Mouse (Mus musculus): Measurements from ENCODE around the gene Mest.

Gene Mest

DNA sequence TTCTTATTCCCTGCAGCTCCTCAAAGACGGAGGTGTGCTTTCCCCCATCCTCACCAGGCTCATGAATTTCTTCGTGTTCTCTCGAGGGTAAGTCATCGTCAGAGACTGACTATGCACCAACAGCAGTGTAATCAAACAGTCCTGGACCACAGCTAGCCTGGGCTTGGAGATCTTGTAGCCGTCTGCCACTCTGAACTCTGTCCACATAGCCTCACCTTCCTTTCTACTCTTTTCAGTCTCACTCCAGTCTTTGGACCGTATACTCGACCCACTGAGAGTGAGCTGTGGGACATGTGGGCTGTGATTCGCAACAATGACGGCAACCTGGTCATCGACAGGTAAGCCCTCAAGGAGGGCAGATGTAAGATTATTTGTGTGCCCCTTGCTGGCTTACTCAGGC, 21.5 kb downstream of the Mest start:
- DNase-seq = no peak

DNA sequence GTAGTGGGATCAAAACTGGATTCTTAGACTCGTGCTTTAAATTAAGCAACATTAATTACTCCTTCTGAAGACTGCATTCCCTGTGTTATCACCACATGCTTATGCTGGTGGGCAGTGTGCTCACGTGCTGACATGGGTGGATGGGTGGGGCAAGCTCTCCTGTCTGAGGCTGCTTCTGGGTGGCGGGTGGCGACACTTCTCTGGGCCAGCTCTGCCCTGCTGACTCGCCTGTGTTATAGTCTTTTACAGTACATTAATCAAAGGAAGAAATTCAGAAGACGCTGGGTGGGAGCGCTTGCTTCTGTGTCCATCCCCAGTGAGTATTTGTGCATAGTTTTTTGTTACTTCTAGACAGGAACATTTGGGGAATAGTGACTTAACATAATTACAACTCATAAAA, 22.2 kb downstream of the Mest start:
- no peak for DNase-seq

DNA sequence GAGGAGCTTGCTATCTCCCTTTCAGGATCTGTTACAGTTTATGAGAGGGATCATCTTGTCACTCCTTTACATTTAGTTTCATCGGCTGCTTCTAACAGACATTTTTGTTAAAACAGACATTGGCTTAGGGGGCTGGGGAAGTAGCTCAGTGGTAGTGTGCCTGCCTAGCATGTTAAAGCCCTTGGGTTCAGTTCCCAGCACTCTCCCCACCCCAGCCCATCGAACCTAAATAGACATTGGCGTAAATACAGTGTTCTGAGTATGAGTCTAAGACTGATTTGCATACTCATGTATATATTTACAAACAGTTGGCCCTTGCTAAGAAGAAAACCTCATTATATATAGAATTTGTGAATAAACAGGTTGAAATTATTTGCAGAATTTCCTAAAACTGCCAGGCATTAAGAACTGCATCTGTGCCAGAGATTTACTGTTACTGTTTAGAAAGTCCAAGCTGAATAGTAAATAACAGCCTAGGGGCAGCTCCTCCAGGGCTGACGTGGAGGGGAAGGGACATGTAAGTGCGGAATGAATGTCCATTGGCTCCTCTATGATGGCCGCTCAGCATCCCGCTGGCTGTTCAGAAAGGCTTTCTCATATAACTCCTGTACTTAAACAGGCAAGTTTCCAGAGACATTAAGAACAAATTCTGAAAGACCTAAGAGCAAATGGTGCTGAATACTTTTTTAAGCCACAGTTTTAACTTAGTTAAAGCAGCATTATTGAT, 24.4 kb downstream of the Mest start:
- DNase-seq = no peak

DNA sequence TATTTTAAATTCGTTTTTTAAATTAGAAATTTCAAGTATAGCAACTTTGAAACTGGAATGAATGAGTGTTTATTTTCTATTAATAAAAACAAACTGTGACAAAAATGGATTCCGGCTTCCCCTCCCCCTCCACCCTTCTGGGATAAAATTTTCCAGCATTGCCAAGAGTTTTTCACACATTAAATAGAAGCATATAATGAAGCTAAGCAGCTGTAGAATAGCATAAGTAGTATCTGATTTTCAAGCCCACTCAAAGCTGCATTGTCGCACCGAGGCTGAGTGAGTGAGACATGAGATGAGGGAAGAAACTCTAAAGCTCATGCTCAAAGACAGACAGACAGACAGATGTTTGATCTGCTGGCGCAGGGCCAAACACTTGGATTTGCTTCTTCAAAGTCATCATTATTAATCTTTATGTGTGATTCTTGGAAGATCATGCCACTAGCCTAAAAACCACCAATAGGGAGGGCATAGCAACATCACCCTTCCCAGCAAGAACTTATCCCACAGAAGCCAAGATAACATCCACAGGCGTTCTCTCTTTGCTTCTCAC, 25.1 kb downstream of the Mest start:
- DNase-seq = no peak

DNA sequence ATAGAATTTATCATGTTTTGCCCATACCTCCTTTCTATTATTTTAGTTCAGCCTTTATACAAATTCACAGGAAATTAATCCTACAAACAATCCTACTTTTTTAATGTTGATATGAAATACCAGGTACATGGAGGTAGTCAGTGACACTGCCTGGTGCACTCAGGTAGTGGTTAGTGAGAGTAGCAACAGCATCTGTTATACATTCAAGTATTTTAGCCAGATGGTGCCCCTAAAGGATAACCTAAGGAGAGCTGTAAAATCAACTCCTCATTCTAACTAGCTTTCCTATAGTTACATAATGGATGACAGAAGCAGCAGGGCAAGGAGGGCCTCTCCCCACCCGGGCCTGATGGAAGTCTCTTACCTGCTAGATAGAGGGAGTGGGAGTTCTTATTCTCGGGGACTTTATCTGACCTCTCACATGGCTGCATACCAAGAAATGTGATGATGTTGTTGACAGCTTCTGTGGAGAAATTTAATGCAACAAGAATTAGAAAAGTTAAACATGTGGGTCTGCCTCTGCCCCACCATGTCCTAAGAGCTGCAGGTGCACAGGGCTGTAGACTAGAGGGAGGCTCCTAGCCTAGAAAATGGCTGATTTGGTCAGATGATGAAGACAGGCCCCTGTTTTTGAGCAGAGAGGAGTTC, 25.8 kb downstream of the Mest start:
- no peak for DNase-seq

DNA sequence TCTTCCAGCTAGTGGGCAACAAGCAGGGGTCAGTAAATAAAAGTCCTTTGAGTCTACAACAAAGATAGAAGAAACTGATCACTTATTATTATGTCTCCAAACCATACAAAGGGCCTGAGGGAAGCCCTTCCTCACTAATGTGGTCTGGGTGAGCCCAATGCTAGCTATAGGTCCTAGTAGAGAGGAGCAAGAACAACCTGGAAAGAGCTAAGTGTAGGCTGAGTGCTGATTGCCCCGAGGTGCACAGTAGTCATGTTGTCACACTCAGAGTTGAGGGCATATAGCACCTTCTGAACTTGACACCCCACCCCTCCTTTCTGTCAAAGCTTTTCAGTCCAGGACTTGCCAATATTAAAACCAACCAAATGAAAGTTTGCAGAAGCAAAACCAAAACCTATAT, 26.5 kb downstream of the Mest start:
- DNase-seq = no peak

DNA sequence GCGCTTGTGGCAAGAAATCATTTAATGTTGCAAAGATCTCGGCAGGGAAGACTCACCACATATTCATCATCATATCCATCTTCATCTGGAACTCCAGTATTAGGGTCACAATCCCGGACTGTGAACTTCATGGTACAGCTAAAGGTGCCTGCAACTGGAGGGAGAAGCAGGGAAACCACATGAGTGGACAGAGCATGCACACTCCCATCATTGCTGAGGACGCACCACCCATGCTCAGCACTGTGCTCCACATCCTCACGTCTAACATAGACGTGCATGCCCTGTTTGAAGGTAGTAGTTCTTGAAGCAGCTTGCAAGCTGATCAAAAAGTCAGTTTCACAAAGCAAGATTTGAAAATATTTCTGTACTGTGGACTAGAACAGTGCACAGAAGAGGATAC, 27.1 kb downstream of the Mest start:
- no peak for DNase-seq

DNA sequence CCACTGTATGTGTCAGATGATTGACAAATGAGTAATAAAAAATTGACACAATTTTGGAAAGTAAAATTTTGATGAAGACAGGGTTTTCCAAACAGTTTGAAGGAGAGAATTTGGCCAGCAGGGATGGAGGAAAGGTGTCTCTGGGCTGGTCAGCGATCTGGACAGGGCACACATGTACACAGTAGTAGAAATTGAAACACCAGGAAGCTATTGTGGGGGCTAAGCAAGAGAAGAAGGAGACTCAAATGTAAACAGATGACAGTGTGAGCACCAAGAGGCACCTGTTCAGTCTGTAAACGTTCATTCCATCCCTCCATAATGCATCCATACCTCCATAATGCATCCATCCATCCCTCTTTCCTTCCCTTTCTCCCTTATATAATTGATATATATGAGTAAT, 27.9 kb downstream of the Mest start:
- no peak for DNase-seq

Data from lung, postnatal 14 days (tissue).